Mouse (Mus musculus): ENCODE data around the gene Orm1.

The Orm1 gene

GRCm38 (mm10) chr4:63344295-63344694, at the start of gene Orm1:
Orm1 (plus strand) TSS chr4:63344560.
- DNase-seq (ENCODE audit: low spot score in 2 of 2), result no peak

GRCm38 (mm10) chr4:63295641-63296040, 48.7 kb upstream of the Orm1 start:
- DNase-seq (ENCODE audit: low spot score in 2 of 2), result no peak

DNA sequence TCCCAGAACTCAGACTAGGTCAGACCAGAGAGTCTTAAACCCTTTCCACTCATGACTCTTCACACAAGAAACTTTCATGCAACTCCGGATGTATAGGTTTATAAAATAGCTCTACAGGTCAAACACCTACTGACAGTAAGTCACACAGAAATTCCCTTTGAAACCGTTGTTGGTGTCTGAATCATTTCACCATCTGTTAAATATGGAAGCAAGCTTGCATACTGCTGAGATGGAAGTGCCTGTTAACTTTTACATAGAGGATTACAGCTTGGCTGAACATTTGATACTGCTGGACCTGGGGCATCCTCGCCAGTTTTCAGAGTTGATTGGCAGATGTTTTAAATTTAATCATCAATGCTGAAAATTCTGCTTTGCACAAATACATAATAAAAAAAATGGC, 48.1 kb upstream of the Orm1 start:
- no peak for DNase-seq (ENCODE audit: low spot score in 2 of 2)

DNA sequence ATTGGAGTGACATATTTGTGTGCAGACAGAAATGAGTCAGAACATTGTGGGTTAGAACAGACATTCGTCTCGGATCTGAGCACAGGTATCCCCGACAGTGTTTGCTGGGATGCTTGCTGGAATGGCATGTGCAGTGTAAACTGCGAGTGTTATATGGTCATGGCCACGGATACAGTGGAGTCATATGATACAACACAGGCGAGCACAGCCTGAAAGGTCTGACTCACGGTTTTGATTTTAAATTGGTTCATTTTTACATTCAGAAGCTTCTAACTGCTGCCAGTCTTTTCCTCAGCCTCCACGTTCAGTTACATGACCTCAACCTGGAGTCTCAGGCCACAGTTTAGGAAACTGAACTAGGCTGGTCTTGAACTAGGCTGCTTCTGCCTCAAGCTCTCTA, 47.5 kb upstream of the Orm1 start:
- DNase-seq (ENCODE audit: low spot score in 2 of 2), result no peak

DNA sequence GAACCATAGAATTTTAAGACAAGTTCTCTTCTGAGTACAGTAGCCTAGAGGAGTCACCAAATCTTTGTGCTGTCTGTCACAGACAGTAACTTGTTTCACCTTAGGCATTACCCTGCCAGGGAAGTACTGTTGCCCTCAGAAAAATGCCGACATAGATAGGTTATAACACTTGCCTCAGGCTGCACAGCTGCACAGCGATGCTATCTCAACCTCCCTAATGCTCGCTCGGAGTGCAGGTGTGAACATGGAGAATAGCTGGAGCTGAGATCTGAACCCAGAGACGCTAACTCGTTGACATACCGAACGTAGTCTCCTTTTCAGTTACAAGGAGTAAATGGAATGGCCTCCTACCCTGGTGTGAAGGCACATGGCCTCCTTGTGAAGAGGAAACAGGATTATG, 46.2 kb upstream of the Orm1 start:
- DNase-seq (ENCODE audit: low spot score in 2 of 2), result no peak

- no peak for DNase-seq (ENCODE audit: low spot score in 2 of 2)
Measured at GRCm38 (mm10) chr4:63302641-63303040, 41.7 kb upstream of the Orm1 start.

GRCm38 (mm10) chr4:63307175-63308062, 36.9 kb upstream of the Orm1 start:
- DNase-seq (ENCODE audit: low spot score in 2 of 2), result peak; percentile 92 to 93

DNA sequence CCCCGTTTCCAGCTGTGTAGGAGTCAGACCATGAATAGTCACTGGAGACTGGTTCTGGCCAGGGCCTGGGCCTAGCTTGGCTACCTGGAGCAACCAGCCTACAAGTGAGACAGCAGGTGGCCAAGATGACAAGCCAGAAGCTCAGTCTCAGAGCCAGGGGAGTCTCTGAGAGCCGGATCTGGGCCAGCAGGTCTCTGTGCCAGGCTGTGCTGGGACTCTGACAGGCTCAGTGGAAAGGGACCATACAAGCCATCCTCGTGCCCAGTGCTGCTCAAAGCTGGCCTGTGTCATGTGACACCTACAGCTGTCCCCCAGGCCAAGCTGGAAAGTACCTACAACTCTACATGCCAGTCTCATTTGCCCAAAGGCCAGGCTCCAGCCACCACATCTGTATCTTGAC, 36.0 kb upstream of the Orm1 start:
- DNase-seq (ENCODE audit: low spot score in 2 of 2), result no peak

- DNase-seq (ENCODE audit: low spot score in 2 of 2), result no peak
Measured at GRCm38 (mm10) chr4:63310247-63310855, 34.0 kb upstream of the Orm1 start.

DNA sequence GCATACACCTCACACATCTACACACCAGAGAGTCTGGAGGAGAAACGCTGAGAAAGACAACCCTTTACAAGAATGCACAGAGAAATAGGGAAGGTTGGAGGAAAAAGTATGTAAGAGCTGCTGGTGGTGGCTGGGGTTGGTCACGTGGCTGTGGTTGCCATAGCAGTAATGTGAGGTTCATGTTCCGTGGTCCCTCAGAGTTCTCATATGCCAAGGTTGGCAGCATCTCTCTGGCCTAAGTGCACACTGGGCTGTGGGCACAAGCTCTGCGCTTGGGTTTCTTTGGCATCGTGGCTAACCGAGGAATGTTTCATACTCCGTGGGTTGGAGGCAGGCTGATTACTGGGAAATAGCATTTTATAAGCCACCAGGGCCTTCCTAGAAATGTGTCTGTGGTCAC, 32.9 kb upstream of the Orm1 start:
- no peak for DNase-seq (ENCODE audit: low spot score in 2 of 2)

- DNase-seq (ENCODE audit: low spot score in 2 of 2), result no peak
Measured at GRCm38 (mm10) chr4:63314063-63314462, 30.3 kb upstream of the Orm1 start.

GRCm38 (mm10) chr4:63316076-63316746, 28.1 kb upstream of the Orm1 start:
- peak; percentile 29 to 32 for DNase-seq (ENCODE audit: low spot score in 2 of 2)

DNA sequence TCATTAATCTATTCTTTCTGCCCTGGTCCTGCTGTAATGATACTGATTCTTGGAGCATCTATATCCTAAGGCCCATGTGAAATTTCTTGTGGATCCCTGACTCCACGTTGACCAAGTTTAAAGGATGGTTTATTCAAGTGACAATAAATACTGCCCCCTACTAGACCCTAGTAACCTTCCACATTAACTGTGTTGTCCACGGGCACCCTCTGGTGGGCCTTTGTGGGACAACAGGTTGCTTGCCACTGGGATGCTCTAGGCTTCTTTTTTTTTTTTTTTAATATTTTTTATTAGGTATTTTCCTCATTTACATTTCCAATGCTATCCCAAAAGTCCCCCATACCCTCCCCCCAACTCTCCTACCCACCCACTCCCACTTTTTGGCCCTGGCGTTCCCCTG, 24.8 kb upstream of the Orm1 start:
- peak; percentile 69 to 75 for DNase-seq (ENCODE audit: low spot score in 2 of 2)

GRCm38 (mm10) chr4:63323275-63323815, 21.0 kb upstream of the Orm1 start:
- DNase-seq (ENCODE audit: low spot score in 2 of 2), result no peak

DNA sequence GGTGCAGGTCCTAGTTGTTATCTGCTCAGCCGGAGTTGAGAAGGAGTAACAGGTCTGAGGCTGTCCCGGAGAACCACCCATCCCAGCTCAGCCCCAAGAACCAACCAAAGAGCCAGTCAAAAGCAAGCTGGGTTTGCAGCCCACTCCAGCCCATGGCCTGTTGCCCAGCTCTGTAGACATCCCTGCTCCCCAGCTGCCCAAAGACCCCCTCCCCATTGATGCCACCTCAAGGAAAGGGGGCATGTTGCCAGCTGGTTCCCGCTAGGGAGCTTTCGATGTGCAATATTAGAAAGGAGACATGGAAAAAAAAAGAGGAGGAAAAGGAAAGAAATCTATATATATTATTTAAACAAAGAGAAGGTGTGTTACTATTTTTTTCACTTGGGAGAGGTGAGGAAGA, 11.0 kb upstream of the Orm1 start:
- DNase-seq (ENCODE audit: low spot score in 2 of 2), result no peak

- DNase-seq (ENCODE audit: low spot score in 2 of 2), result peak in 1 of 2 experiments; percentile 13
Measured at GRCm38 (mm10) chr4:63338414-63339076, 5.8 kb upstream of the Orm1 start.

- no peak for DNase-seq (ENCODE audit: low spot score in 2 of 2)
Measured at GRCm38 (mm10) chr4:63342491-63342890, 1.9 kb upstream of the Orm1 start.

- no peak for DNase-seq (ENCODE audit: low spot score in 2 of 2)
Measured at GRCm38 (mm10) chr4:63343608-63344007, 752 bp upstream of the Orm1 start.

- no peak for DNase-seq (ENCODE audit: low spot score in 2 of 2)
Measured at GRCm38 (mm10) chr4:63345261-63345660, 901 bp downstream of the Orm1 start.

DNA sequence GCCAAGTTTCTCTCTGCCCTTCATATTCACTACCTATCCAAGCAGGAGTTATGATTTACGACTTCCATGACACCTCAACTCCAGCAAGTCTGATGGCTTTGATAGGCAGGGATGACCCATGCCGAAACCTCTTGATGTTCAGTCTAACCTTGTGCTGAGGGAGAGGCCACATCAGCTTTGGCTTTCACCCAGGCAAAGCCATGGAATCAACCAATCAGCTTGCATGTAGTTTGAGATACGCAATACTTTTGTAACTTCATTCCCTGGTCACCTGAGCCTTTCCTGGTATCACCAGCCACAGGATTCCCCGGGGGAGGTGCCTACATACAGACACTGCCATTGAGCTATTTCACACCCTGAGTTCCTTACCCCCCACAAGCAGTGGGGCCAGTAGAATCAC, 2.3 kb downstream of the Orm1 start:
- DNase-seq (ENCODE audit: low spot score in 2 of 2), result no peak

GRCm38 (mm10) chr4:63348524-63348923, 4.2 kb downstream of the Orm1 start:
- no peak for DNase-seq (ENCODE audit: low spot score in 2 of 2)

Data from right cerebral cortex, adult 2 months (tissue).